Mouse (Mus musculus): ENCODE results near the gene Ebf1. TPM values are rescaled to one million over a fixed set of nuclear protein-coding genes. Genes with fewer than 3 reads are reported as not detected.

The Ebf1 gene
- polyA plus RNA-seq, 1 experiment, result 0.38 TPM

GRCm38 (mm10) chr11:45017493-45017892 is 400.4 kb downstream of the Ebf1 start:
- Histone ChIP-seq H3K9me3 (peaks cover 4% of the 10 kb centered on the region), H3K4me1 (no peaks in the 10 kb centered on the region), H3K27me3 (replicated peaks) (peaks cover 2% of the 10 kb centered on the region), H3K4me3 (replicated peaks) (no peak overlapping the region), H3K36me3 (replicated peaks; ENCODE audit: low read length) (no peaks in the 10 kb centered on the region)
- TF ChIP-seq FLI1 (IDR thresholded peaks at IDR 0.05; ENCODE audit: low read length) (no peak), GATA1 (IDR thresholded peaks at IDR 0.05; ENCODE audit: borderline replicate concordance, low read length) (no peak)

GRCm38 (mm10) chr11:45026012-45026411 is 408.9 kb downstream of the Ebf1 start:
- Histone ChIP-seq H3K4me3 (replicated peaks) (peak overlapping the region; percentile 57), H3K9me3 (no peaks in the 10 kb centered on the region), H3K4me1 (no peaks in the 10 kb centered on the region), H3K27me3 (replicated peaks) (peaks cover 6% of the 10 kb centered on the region), H3K36me3 (replicated peaks; ENCODE audit: low read length) (no peaks in the 10 kb centered on the region)
- TF ChIP-seq GATA1 (IDR thresholded peaks at IDR 0.05; ENCODE audit: borderline replicate concordance, low read length) (no peak), FLI1 (IDR thresholded peaks at IDR 0.05; ENCODE audit: low read length) (no peak)

- no peak for TF ChIP-seq FLI1 (IDR thresholded peaks at IDR 0.05; ENCODE audit: low read length)
- no peak for TF ChIP-seq GATA1 (IDR thresholded peaks at IDR 0.05; ENCODE audit: borderline replicate concordance, low read length)
- Histone ChIP-seq H3K4me3 (replicated peaks) (no peak overlapping the region), H3K9me3 (no peaks in the 10 kb centered on the region), H3K4me1 (no peaks in the 10 kb centered on the region), H3K27me3 (replicated peaks) (peaks cover 6% of the 10 kb centered on the region), H3K36me3 (replicated peaks; ENCODE audit: low read length) (no peaks in the 10 kb centered on the region)
Measured at GRCm38 (mm10) chr11:45026674-45027073, 409.6 kb downstream of the Ebf1 start.

- Histone ChIP-seq H3K27me3 (replicated peaks) (peaks cover 6% of the 10 kb centered on the region), H3K36me3 (replicated peaks; ENCODE audit: low read length) (no peaks in the 10 kb centered on the region), H3K9me3 (no peaks in the 10 kb centered on the region), H3K4me1 (no peaks in the 10 kb centered on the region), H3K4me3 (replicated peaks) (no peak overlapping the region)
- TF ChIP-seq FLI1 (IDR thresholded peaks at IDR 0.05; ENCODE audit: low read length), result no peak
- no peak for TF ChIP-seq GATA1 (IDR thresholded peaks at IDR 0.05; ENCODE audit: borderline replicate concordance, low read length)
Measured at GRCm38 (mm10) chr11:45027076-45027475, 410.0 kb downstream of the Ebf1 start.

- no peak for TF ChIP-seq GATA1 (IDR thresholded peaks at IDR 0.05; ENCODE audit: borderline replicate concordance, low read length)
- TF ChIP-seq FLI1 (IDR thresholded peaks at IDR 0.05; ENCODE audit: low read length), result no peak
- H3K36me3 ChIP-seq (replicated peaks; ENCODE audit: low read length), result no peaks in the 10 kb centered on the region
- no peaks in the 10 kb centered on the region for H3K27me3 ChIP-seq (replicated peaks)
Measured at GRCm38 (mm10) chr11:45055744-45056610, 438.9 kb downstream of the Ebf1 start.

More at GRCm38 (mm10) chr11:45055744-45056610, 438.9 kb downstream of the Ebf1 start:
- no peak overlapping the region for H3K4me3 ChIP-seq (replicated peaks)
- H3K4me1 ChIP-seq, result no peaks in the 10 kb centered on the region
- H3K9me3 ChIP-seq, result no peaks in the 10 kb centered on the region

Other genes starting within 250 kb of the Ebf1 start
- gene Il12b, start 217.3 kb upstream of the Ebf1 start, polyA plus RNA-seq (2012; ENCODE audit: insufficient read depth, low replicate concordance), result not detected in 2 replicates
- gene Ublcp1, start 146.8 kb upstream of the Ebf1 start, polyA plus RNA-seq (2012; ENCODE audit: insufficient read depth, low replicate concordance), result 0.36 TPM in 1 of 2 replicates, not detected in the other
- gene Rnf145, start 98.4 kb upstream of the Ebf1 start, polyA plus RNA-seq (2012; ENCODE audit: insufficient read depth, low replicate concordance), result 13.9 and 33.4 TPM in 2 replicates